Mouse (Mus musculus): Measurements from ENCODE around the gene 4921539E11Rik.

GRCm38 (mm10) chr4:103288342-103288741, 2.3 kb downstream of the 4921539E11Rik start:
- TF ChIP-seq CTCF (IDR thresholded peaks at IDR 0.05; ENCODE audit: control insufficient read depth, insufficient read depth, insufficient read length) (no peak), USF1 (IDR thresholded peaks at IDR 0.05; ENCODE audit: low read depth) (no peak)
